Mouse (Mus musculus): ENCODE results near the gene 4933424G06Rik.
A peak's percentile ranks its signal among the peaks of the same experiment; 100 is the strongest.
"Not testable (repeated sequence)": the region's sequence is repeated elsewhere in the genome, so short reads cannot be mapped to it uniquely, and the experiment has no call there.

4933424G06Rik gene

GRCm38 (mm10) chr1:36709854-36710280, at the start of gene 4933424G06Rik:
Gene 4933424G06Rik, plus strand, starts transcription at chr1:36710149.
- DNase-seq (ENCODE audit: low read depth, low spot score), result peak; percentile 98

GRCm38 (mm10) chr1:36664457-36664856, 45.5 kb upstream of the 4933424G06Rik start:
- no peak for DNase-seq (ENCODE audit: low read depth, low spot score)

- peak; percentile 15 for DNase-seq (ENCODE audit: low read depth, low spot score)
These were observed 44.7 kb upstream of the 4933424G06Rik start for GRCm38 (mm10) chr1:36665165-36665723.

- DNase-seq (ENCODE audit: low read depth, low spot score), result no peak
These were observed 44.0 kb upstream of the 4933424G06Rik start for GRCm38 (mm10) chr1:36665934-36666333.

GRCm38 (mm10) chr1:36668007-36668406, 41.9 kb upstream of the 4933424G06Rik start:
- DNase-seq (ENCODE audit: low read depth, low spot score), result not testable (repeated sequence)

GRCm38 (mm10) chr1:36670256-36670655, 39.7 kb upstream of the 4933424G06Rik start:
- no peak for DNase-seq (ENCODE audit: low read depth, low spot score)

GRCm38 (mm10) chr1:36671260-36671659, 38.7 kb upstream of the 4933424G06Rik start:
- DNase-seq (ENCODE audit: low read depth, low spot score), result no peak

- no peak for DNase-seq (ENCODE audit: low read depth, low spot score)
These were observed 37.1 kb upstream of the 4933424G06Rik start for GRCm38 (mm10) chr1:36672648-36673350.

- DNase-seq (ENCODE audit: low read depth, low spot score), result no peak
These were observed 35.0 kb upstream of the 4933424G06Rik start for GRCm38 (mm10) chr1:36674936-36675335.

- no peak for DNase-seq (ENCODE audit: low read depth, low spot score)
These were observed 29.1 kb upstream of the 4933424G06Rik start for GRCm38 (mm10) chr1:36680893-36681292.

GRCm38 (mm10) chr1:36682620-36683355, 27.2 kb upstream of the 4933424G06Rik start, which contains the start of gene Fam178b:
Gene Fam178b, minus strand, starts transcription at chr1:36683183.
- peak; percentile 79 for DNase-seq (ENCODE audit: low read depth, low spot score)

GRCm38 (mm10) chr1:36683810-36684467, 26.0 kb upstream of the 4933424G06Rik start:
- DNase-seq (ENCODE audit: low read depth, low spot score), result peak; percentile 92

- no peak for DNase-seq (ENCODE audit: low read depth, low spot score)
These were observed 19.2 kb upstream of the 4933424G06Rik start for GRCm38 (mm10) chr1:36690671-36691235.

- peak; percentile 98 for DNase-seq (ENCODE audit: low read depth, low spot score)
These were observed 18.4 kb upstream of the 4933424G06Rik start, which contains the start of gene Cox5b for GRCm38 (mm10) chr1:36691271-36692155. Gene Cox5b, plus strand, starts transcription at chr1:36691449.

GRCm38 (mm10) chr1:36694871-36695270, 15.1 kb upstream of the 4933424G06Rik start:
- no peak for DNase-seq (ENCODE audit: low read depth, low spot score)

- no peak for DNase-seq (ENCODE audit: low read depth, low spot score)
These were observed 13.5 kb upstream of the 4933424G06Rik start for GRCm38 (mm10) chr1:36696411-36696810.

GRCm38 (mm10) chr1:36697030-36697429, 12.9 kb upstream of the 4933424G06Rik start:
- DNase-seq (ENCODE audit: low read depth, low spot score), result no peak

GRCm38 (mm10) chr1:36707166-36707565, 2.8 kb upstream of the 4933424G06Rik start:
- DNase-seq (ENCODE audit: low read depth, low spot score), result no peak

GRCm38 (mm10) chr1:36707797-36708196, 2.2 kb upstream of the 4933424G06Rik start:
- DNase-seq (ENCODE audit: low read depth, low spot score), result peak; percentile 93

- DNase-seq (ENCODE audit: low read depth, low spot score), result no peak
These were observed 1.3 kb upstream of the 4933424G06Rik start for GRCm38 (mm10) chr1:36708626-36709025.
